Mouse (Mus musculus) small intestine, adult 2 months (tissue): ENCODE measurements at regions not wholly inside any gene's neighbourhood (a gene's known extent, or its start where the extent isn't known, plus 50 kb on each side); places are given as distances from the start of the nearest gene placed in this dataset.
"Not testable (repeated sequence)": the region's sequence is repeated elsewhere in the genome, so short reads cannot be mapped to it uniquely, and the experiment has no call there.

ENCODE experiments used
- CTCF ChIP-seq: fragments of 200-500 bp; IDR thresholded peaks from 2 replicates; pipeline ENCODE4 v1.5.1; 2012; ENCODE audit warnings: low read depth, mild to moderate bottlenecking, control low read depth, inconsistent platforms, low read length, moderate library complexity, mixed read lengths; ENCODE audit not compliant: insufficient replicate concordance, insufficient read length; ENCODE audit errors: extremely low read depth
- POLR2A ChIP-seq: fragments of 200-500 bp; IDR thresholded peaks from 2 replicates; pipeline ENCODE4 v1.6.1; 2012; ENCODE audit warnings: low read depth, mild to moderate bottlenecking, control low read depth, inconsistent platforms, low read length, moderate library complexity

GRCm38 (mm10) chr4:3342165-3342564 is 157.0 kb upstream of the Vmn1r3 start:
- TF ChIP-seq CTCF, POLR2A: not testable (repeated sequence)
